Mouse (Mus musculus) MEL (cell line): ENCODE results near the gene Klk4. TPM values are rescaled to one million over a fixed set of nuclear protein-coding genes. Genes with fewer than 3 reads are reported as not detected.

ENCODE experiments used
- DNase-seq: peaks from one replicate; pipeline ENCODE4 v3.0.0; 2011; ENCODE audit warnings: low read depth, low spot score
- H3K27ac ChIP-seq: 2 replicates; pipeline ENCODE4 v1.5.1; 2012; ENCODE audit warnings: low read depth, mild to moderate bottlenecking, control low read depth, low read length, moderate library complexity; ENCODE audit not compliant: control insufficient read depth
- H3K27me3 ChIP-seq, 2 experiments: fragments of 150-350 bp in 1 of 2; sonication (generic) in 1 of 2; 2 replicates each; pipeline ENCODE4 v1.6.1; 2012; ENCODE audit warnings: low read length in 2 of 2, mild to moderate bottlenecking in 2 of 2, improper control_type of control experiment in 1 of 2, moderate library complexity in 1 of 2; ENCODE audit not compliant: insufficient read depth in 2 of 2, control insufficient read depth in 1 of 2
- H3K36me3 ChIP-seq, 2 experiments: 2 replicates each; pipeline ENCODE4 v1.6.1; 2012 to 2014; ENCODE audit warnings: low read length in 2 of 2, improper control_type of control experiment in 1 of 2, inconsistent platforms in 1 of 2, mild to moderate bottlenecking in 1 of 2; ENCODE audit not compliant: insufficient read depth in 2 of 2, control insufficient read depth in 1 of 2
- H3K4me1 ChIP-seq, 2 experiments: fragments of 150-350 bp in 1 of 2; sonication (generic) in 1 of 2; 2 replicates each; pipeline ENCODE4 v1.6.1; 2012; ENCODE audit warnings: low read length in 2 of 2, improper control_type of control experiment in 1 of 2, mild to moderate bottlenecking in 1 of 2; ENCODE audit not compliant: insufficient read depth in 2 of 2, control insufficient read depth in 1 of 2
- H3K4me3 ChIP-seq, 2 experiments: fragments of 150-350 bp in 1 of 2; sonication (generic) in 1 of 2; 2 replicates each; pipeline ENCODE4 v1.5.1; 2012; ENCODE audit warnings: low read depth in 2 of 2, low read length in 2 of 2, mild to moderate bottlenecking in 2 of 2, moderate library complexity in 2 of 2, control low read depth in 1 of 2, improper control_type of control experiment in 1 of 2; ENCODE audit not compliant: control insufficient read depth in 1 of 2, insufficient read depth in 1 of 2
- H3K79me2 ChIP-seq: 2 replicates; pipeline ENCODE4 v1.6.1; 2012; ENCODE audit warnings: mild to moderate bottlenecking, low read length, moderate library complexity; ENCODE audit not compliant: control insufficient read depth, poor library complexity, insufficient read depth
- H3K9ac ChIP-seq: 2 replicates; pipeline ENCODE4 v1.6.1; 2012; ENCODE audit warnings: low read depth, mild to moderate bottlenecking, control low read depth, low read length, moderate library complexity; ENCODE audit not compliant: control insufficient read depth, poor library complexity, severe bottlenecking
- H3K9me3 ChIP-seq: fragments of 150-350 bp; sonication (generic); replicated peaks from 2 replicates; pipeline ENCODE4 v1.6.1; 2012; ENCODE audit warnings: mild to moderate bottlenecking, low read length, improper control_type of control experiment, moderate library complexity; ENCODE audit not compliant: insufficient read depth
- BHLHE40 ChIP-seq: IDR thresholded peaks from 2 replicates; pipeline ENCODE4 v1.6.1; 2012; ENCODE audit warnings: low read depth, mild to moderate bottlenecking, inconsistent platforms, low read length, improper control_type of control experiment, borderline replicate concordance
- CHD2 ChIP-seq: IDR thresholded peaks from 2 replicates; pipeline ENCODE4 v1.6.1; 2011; ENCODE audit warnings: low read length, improper control_type of control experiment
- CTCF ChIP-seq, 3 experiments: IDR thresholded peaks in 2 of 3; conservative IDR thresholded peaks in 1 of 3; 2 replicates each; pipeline ENCODE4 v1.5.1; 2011 to 2012; ENCODE audit warnings: low read length in 3 of 3, low read depth in 2 of 3, mild to moderate bottlenecking in 2 of 3, improper control_type of control experiment in 1 of 3, inconsistent platforms in 1 of 3, mixed read lengths in 1 of 3, moderate library complexity in 1 of 3; ENCODE audit not compliant: control insufficient read depth in 1 of 3, insufficient read depth in 1 of 3, poor library complexity in 1 of 3, severe bottlenecking in 1 of 3
- E2F4 ChIP-seq: IDR thresholded peaks from 2 replicates; pipeline ENCODE4 v1.6.1; 2011; ENCODE audit warnings: low read depth, low read length, improper control_type of control experiment, borderline replicate concordance
- ELF1 ChIP-seq: IDR thresholded peaks from 2 replicates; pipeline ENCODE4 v1.6.1; 2014; ENCODE audit warnings: low read depth, mild to moderate bottlenecking, inconsistent platforms, low read length, improper control_type of control experiment, moderate library complexity
- EP300 ChIP-seq, 2 experiments: IDR thresholded peaks; 2 replicates each; pipeline ENCODE4 v1.6.1; 2011; ENCODE audit warnings: improper control_type of control experiment in 2 of 2, low read length in 2 of 2, low read depth in 1 of 2, mild to moderate bottlenecking in 1 of 2
- GABPA ChIP-seq: IDR thresholded peaks from 2 replicates; pipeline ENCODE4 v1.6.1; 2012; ENCODE audit warnings: low read depth, mild to moderate bottlenecking, inconsistent platforms, low read length, improper control_type of control experiment, moderate library complexity
- HCFC1 ChIP-seq: IDR thresholded peaks from 2 replicates; pipeline ENCODE4 v1.6.1; 2012; ENCODE audit warnings: low read depth, mild to moderate bottlenecking, inconsistent platforms, low read length, improper control_type of control experiment, moderate library complexity
- KAT2A ChIP-seq: conservative IDR thresholded peaks from 2 replicates; pipeline ENCODE4 v1.6.1; 2012; ENCODE audit warnings: low read depth, low read length, improper control_type of control experiment, inconsistent platforms
- MAZ ChIP-seq: IDR thresholded peaks from 2 replicates; pipeline ENCODE4 v1.6.1; 2012; ENCODE audit warnings: low read depth, mild to moderate bottlenecking, inconsistent platforms, low read length, improper control_type of control experiment
- MEF2A ChIP-seq: IDR thresholded peaks from 2 replicates; pipeline ENCODE4 v1.6.1; 2014; ENCODE audit warnings: low read depth, mild to moderate bottlenecking, inconsistent platforms, low read length, improper control_type of control experiment; ENCODE audit not compliant: poor library complexity, insufficient replicate concordance, severe bottlenecking; ENCODE audit errors: extremely low read depth
- MYB ChIP-seq: IDR thresholded peaks from 2 replicates; pipeline ENCODE4 v1.6.1; 2011; ENCODE audit warnings: mild to moderate bottlenecking, low read depth, low read length, improper control_type of control experiment
- NRF1 ChIP-seq: IDR thresholded peaks from 2 replicates; pipeline ENCODE4 v1.6.1; 2014; ENCODE audit warnings: low read depth, mild to moderate bottlenecking, inconsistent platforms, low read length, improper control_type of control experiment, moderate library complexity; ENCODE audit not compliant: poor library complexity, insufficient read depth, severe bottlenecking
- POLR2A ChIP-seq, 2 experiments: IDR thresholded peaks; 2 replicates each; pipeline ENCODE4 v1.6.1; 2011 to 2012; ENCODE audit warnings: low read length in 2 of 2, mild to moderate bottlenecking in 2 of 2, control low read depth in 1 of 2, improper control_type of control experiment in 1 of 2, low read depth in 1 of 2, moderate library complexity in 1 of 2; ENCODE audit not compliant: control insufficient read depth in 1 of 2, insufficient read depth in 1 of 2, poor library complexity in 1 of 2
- RCOR1 ChIP-seq: IDR thresholded peaks from 2 replicates; pipeline ENCODE4 v1.6.1; 2012; ENCODE audit warnings: low read depth, mild to moderate bottlenecking, inconsistent platforms, low read length, improper control_type of control experiment
- SIN3A ChIP-seq: IDR thresholded peaks from 2 replicates; pipeline ENCODE4 v1.6.1; 2012; ENCODE audit warnings: low read length, improper control_type of control experiment, inconsistent platforms
- SMC3 ChIP-seq: IDR thresholded peaks from 2 replicates; pipeline ENCODE4 v1.6.1; 2011; ENCODE audit warnings: low read depth, low read length, improper control_type of control experiment
- TBP ChIP-seq: IDR thresholded peaks from 2 replicates; pipeline ENCODE4 v1.8.0; 2011; ENCODE audit warnings: low read depth, low read length, improper control_type of control experiment
- TCF12 ChIP-seq: IDR thresholded peaks from 2 replicates; pipeline ENCODE4 v1.6.1; 2014; ENCODE audit warnings: low read depth, mild to moderate bottlenecking, inconsistent platforms, low read length, improper control_type of control experiment, moderate library complexity
- USF2 ChIP-seq, 2 experiments: IDR thresholded peaks; 2 replicates each; pipeline ENCODE4 v1.6.1; 2011 to 2012; ENCODE audit warnings: improper control_type of control experiment in 2 of 2, low read length in 2 of 2, borderline replicate concordance in 1 of 2, inconsistent platforms in 1 of 2, low read depth in 1 of 2, mild to moderate bottlenecking in 1 of 2; ENCODE audit not compliant: insufficient read depth in 1 of 2
- ZKSCAN1 ChIP-seq: IDR thresholded peaks from 2 replicates; pipeline ENCODE4 v1.6.1; 2012; ENCODE audit warnings: low read depth, mild to moderate bottlenecking, inconsistent platforms, low read length, improper control_type of control experiment, moderate library complexity
- ZMIZ1 ChIP-seq: IDR thresholded peaks from 2 replicates; pipeline ENCODE4 v1.6.1; 2012; ENCODE audit warnings: low read depth, mild to moderate bottlenecking, inconsistent platforms, low read length, improper control_type of control experiment, moderate library complexity
- polyA plus RNA-seq, 2 experiments: library from polyadenylated mRNA; stranded (reverse) in 1 of 2; unstranded in 1 of 2; fragments of >175 nt in 1 of 2; fragments of >200 nt in 1 of 2; gene quantifications; 2 replicates each; pipeline versions ENCODE4 v1.2.1 to v1.2.4; 2012; ENCODE audit warnings: low replicate concordance in 2 of 2, low read depth in 1 of 2; ENCODE audit not compliant: insufficient read length in 2 of 2, insufficient read depth in 1 of 2, missing spikeins in 1 of 2
- total RNA-seq: library from RNA; depleted of rRNA; stranded (reverse); fragments of 300-350 nt; gene quantifications from 2 replicates; pipeline ENCODE4 v1.2.3, GENCODE M21; 2012

Klk4 gene
- total and polyA plus RNA-seq, 3 experiments: not detected

- no peaks in the 10 kb centered on the region for H3K36me3 ChIP-seq
- H3K9ac ChIP-seq: no peak overlapping the region
- no peaks in the 10 kb centered on the region for H3K79me2 ChIP-seq
- H3K4me1 ChIP-seq: no peaks in the 10 kb centered on the region
- H3K27ac ChIP-seq: no peak overlapping the region
- no peak overlapping the region for H3K4me3 ChIP-seq
- no peaks in the 10 kb centered on the region for H3K27me3 ChIP-seq
- H3K9me3 ChIP-seq: no peaks in the 10 kb centered on the region
- no peak for DNase-seq
- no peak for TF ChIP-seq ZKSCAN1
- no peak for TF ChIP-seq USF2 (IDR thresholded peaks at IDR 0.05; ENCODE audit: borderline replicate concordance in 1 of 2, insufficient read depth in 1 of 2, low read depth in 1 of 2, low read length in 2 of 2)
- TF ChIP-seq RCOR1: no peak
- TF ChIP-seq HCFC1: no peak
- no peak for TF ChIP-seq GABPA
- no peak for TF ChIP-seq TCF12
- no peak for TF ChIP-seq EP300 (IDR thresholded peaks at IDR 0.05; ENCODE audit: low read depth in 1 of 2, low read length in 2 of 2)
- no peak for TF ChIP-seq MAZ
- TF ChIP-seq, all 39 proteins: peak for 0
Measured at GRCm38 (mm10) chr7:43920582-43920981, 39.6 kb downstream of the Klk4 start.

DNA sequence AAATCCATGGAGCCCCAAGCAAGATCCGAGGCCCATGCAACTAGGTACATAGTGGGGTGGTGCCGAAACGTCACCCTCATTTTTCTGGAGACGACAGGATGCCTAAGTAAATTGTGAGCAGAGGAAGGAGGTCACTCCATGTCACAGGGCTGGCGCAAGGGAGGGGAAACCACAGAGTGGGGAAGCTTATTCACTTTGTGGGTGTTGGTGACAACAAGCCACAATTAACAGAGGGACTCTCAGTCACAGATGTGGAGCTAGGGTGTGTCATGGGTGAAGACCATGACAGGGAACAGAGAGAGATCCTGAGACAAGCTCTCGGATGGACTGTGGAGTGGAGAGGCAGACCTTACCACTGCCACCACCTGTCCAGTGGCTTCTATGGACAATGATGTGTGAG, 40.1 kb downstream of the Klk4 start:
- Histone ChIP-seq H3K79me2 (no peaks in the 10 kb centered on the region), H3K9ac (no peak overlapping the region), H3K27me3 (no peaks in the 10 kb centered on the region), H3K4me1 (no peaks in the 10 kb centered on the region), H3K36me3 (no peaks in the 10 kb centered on the region), H3K27ac (no peak overlapping the region)
- TF ChIP-seq POLR2A (IDR thresholded peaks at IDR 0.05; ENCODE audit: control insufficient read depth in 1 of 2, insufficient read depth in 1 of 2, low read depth in 1 of 2, low read length in 2 of 2, poor library complexity in 1 of 2) (no peak), SIN3A (no peak), RCOR1 (no peak), ELF1 (no peak), SMC3 (no peak), ZMIZ1 (no peak), E2F4 (no peak), TBP (no peak), GABPA (no peak), NRF1 (no peak), KAT2A (no peak), MYB (no peak), USF2 (IDR thresholded peaks at IDR 0.05; ENCODE audit: borderline replicate concordance in 1 of 2, insufficient read depth in 1 of 2, low read depth in 1 of 2, low read length in 2 of 2) (no peak), TCF12 (no peak), MAZ (no peak), CHD2 (no peak), CTCF (IDR thresholded peaks at IDR 0.05 in 2 of 3, conservative IDR thresholded peaks at IDR 0.05 in 1 of 3; ENCODE audit: control insufficient read depth in 1 of 3, insufficient read depth in 1 of 3, low read depth in 2 of 3, low read length in 3 of 3, poor library complexity in 1 of 3, severe bottlenecking in 1 of 3) (no peak), EP300 (IDR thresholded peaks at IDR 0.05; ENCODE audit: low read depth in 1 of 2, low read length in 2 of 2) (no peak), MEF2A (no peak), BHLHE40 (no peak)
- TF ChIP-seq, all 39 proteins: peak for 0
- DNase-seq: no peak
- H3K9me3 ChIP-seq: no peaks in the 10 kb centered on the region
- no peak overlapping the region for H3K4me3 ChIP-seq
